Mouse (Mus musculus): ENCODE results near the gene Gm20388.

DNA sequence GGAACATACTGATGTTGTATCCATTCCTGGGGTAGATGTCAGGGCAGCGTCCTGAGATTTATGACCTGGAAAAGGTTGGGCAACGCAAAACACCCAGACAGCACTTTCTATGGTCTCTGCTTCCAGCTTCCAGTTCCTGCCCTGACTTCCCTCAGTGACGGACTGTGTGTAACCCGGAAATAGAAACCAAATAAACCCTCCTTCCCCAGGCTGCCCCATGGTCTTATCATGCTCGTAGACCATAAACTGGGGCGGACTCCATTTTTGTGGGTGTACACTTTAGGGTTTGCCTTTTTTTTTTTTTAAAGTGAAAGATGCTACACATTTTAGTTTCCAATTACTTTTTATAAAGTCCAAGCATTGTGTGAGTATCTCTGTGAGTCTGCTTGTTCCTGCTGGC lies 3754.9 kb downstream of the Gm20388 start:
- TF ChIP-seq GATA1 (IDR thresholded peaks at IDR 0.05; ENCODE audit: low read length) (no peak), TAL1 (IDR thresholded peaks at IDR 0.05; ENCODE audit: low read length) (no peak)

Measured in erythroblast, embryonic 14.5 days (primary cell).